Mouse (Mus musculus): ENCODE results near the gene Rap1gap2. TPM values are rescaled to one million over a fixed set of nuclear protein-coding genes. Genes with fewer than 3 reads are reported as not detected.
A peak's percentile ranks its signal among the peaks of the same experiment; 100 is the strongest.

Gene Rap1gap2
- polyA plus RNA-seq (2015; fragmentation: Nextera tagmentation; extraction: Ambion mirVana), result 13.4 and 16.9 TPM in 2 replicates

DNA sequence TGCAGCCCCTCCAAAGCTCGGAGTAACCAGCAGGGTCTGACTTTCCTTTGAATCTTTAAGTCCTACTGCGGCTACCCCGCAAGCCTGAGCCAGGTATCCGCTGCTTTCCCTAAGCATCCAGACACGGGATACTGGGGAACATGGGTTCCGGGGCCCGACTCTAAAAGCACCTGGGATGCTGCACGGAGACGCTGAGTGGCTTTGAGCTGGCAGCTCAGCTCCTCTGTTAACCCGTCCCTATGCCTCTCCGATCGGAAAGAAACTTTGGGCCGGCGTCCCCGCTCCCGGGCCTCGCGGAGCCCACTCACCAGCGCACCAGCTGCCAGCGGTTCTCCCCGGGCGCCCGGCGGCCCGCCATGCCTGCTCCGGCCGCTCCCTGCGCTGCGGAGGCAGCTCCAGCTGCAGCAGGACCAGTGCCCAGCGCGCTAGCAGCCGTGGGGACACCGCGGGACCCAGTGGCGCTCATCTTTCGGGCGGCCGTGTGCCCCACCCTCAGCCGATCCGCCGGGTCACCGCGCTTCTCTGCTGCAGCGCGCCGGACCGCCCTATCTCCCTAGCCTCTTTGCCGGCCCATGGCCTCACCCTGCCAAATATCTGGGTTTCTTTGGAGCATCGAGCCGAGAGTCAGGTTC lies at the start of gene Rap1gap2:
Gene Rap1gap2, minus strand, starts transcription at position 371 of the 632 bp plus-strand sequence.
- 2% methylated on average over 50 of the region's 50 CpGs for WGBS
- Histone ChIP-seq H3K4me3 (peak within 1 kb of the TSS; percentile 43), H3K4me2 (peak within 1 kb of the TSS; percentile 96), H3K36me3 (no peaks in the 10 kb centered on the region), H3K9ac (peak within 1 kb of the TSS; percentile 39), H3K27me3 (peaks cover 56% of the 10 kb centered on the region), H3K27ac (replicated peaks) (no peak within 1 kb of the TSS), H3K4me1 (replicated peaks) (peaks cover 9% of the 10 kb centered on the region), H3K9me3 (no peaks in the 10 kb centered on the region)
- no peak for ATAC-seq (ENCODE audit: low FRiP score, low read depth)

DNA sequence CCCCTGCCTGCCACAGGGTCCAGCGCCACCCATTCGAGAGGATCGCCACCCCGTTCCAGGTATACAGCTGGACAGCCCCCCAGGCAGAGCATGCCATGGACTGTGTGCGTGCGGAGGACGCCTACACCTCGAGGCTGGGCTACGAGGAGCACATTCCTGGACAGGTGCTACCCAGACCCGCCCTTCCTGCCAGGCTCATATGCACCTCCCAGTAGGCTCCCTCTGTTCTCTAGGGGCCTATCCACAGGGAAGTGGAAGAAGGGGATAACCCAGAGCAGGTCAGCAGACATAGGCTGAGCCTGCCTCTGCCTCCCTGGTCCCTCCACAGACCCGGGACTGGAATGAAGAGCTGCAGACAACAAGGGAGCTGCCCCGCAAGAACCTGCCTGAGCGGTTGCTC lies 49.6 kb upstream of the Rap1gap2 start:
- no peak overlapping the region for H3K4me2 ChIP-seq
- WGBS, result 97% methylated on average over 13 of the region's 13 CpGs

DNA sequence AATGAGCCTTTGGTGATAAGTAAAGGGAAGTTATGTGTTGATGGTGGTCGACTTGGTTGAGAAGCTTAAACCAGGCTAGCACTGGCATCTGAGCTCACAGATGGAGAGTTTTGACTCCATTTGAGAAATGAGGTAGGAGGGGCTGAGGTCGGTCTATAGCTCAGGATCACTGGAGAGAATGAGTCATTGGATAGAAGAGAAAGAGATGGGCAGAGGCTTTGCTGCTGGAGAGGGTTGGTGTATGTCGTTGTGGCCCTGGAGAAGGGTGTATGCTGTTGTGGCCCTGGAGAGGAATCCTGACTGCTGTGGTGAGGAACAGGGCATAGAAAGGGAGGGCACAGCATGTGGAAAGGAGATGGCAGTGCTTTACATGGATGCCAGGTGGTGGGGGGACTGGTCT lies 45.2 kb upstream of the Rap1gap2 start:
- peaks cover 28% of the 10 kb centered on the region for H3K4me1 ChIP-seq (replicated peaks)
- H3K36me3 ChIP-seq, result peaks cover 45% of the 10 kb centered on the region
- WGBS, result 87% methylated on average over 3 of the region's 3 CpGs
- no peaks in the 10 kb centered on the region for H3K9me3 ChIP-seq
- no peak overlapping the region for H3K9ac ChIP-seq
- no peak overlapping the region for H3K4me3 ChIP-seq
- H3K27ac ChIP-seq (replicated peaks), result no peak overlapping the region
- no peaks in the 10 kb centered on the region for H3K27me3 ChIP-seq
- no peak overlapping the region for H3K4me2 ChIP-seq
- no peak for ATAC-seq (ENCODE audit: low FRiP score, low read depth)

More for the DNA sequence above, 49.6 kb upstream of the Rap1gap2 start:
- H3K4me1 ChIP-seq (replicated peaks), result no peaks in the 10 kb centered on the region
- H3K9ac ChIP-seq, result no peak overlapping the region
- H3K36me3 ChIP-seq, result peaks cover 85% of the 10 kb centered on the region
- no peak for ATAC-seq (ENCODE audit: low FRiP score, low read depth)
- no peaks in the 10 kb centered on the region for H3K27me3 ChIP-seq
- no peaks in the 10 kb centered on the region for H3K9me3 ChIP-seq
- no peak overlapping the region for H3K27ac ChIP-seq (replicated peaks)
- no peak overlapping the region for H3K4me3 ChIP-seq

DNA sequence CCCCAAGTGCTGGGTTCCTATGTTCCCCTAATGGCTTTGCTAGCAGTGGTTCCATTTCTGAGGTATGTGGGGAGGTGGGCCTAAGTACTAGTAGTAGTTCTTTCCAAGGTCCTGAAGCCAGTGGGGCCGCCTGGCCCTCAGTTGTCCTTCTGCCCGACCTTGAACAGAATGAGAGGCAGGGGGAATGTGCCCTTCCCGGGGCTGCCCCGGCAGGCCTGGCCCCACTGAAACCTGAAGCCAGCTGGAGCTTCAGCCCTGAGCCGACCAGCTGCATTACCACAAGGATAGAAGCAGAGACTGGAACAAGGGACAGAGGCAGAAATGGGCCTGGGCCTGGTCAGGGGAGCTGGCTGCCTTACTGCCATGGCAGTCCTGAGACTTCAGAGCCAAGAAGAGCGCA lies 42.7 kb upstream of the Rap1gap2 start:
- peak overlapping the region; percentile 46; the same call in 1 of the 2 replicates for H3K27ac ChIP-seq (replicated peaks)
- peaks cover 21% of the 10 kb centered on the region for H3K36me3 ChIP-seq
- H3K27me3 ChIP-seq, result no peaks in the 10 kb centered on the region
- no peak overlapping the region for H3K9ac ChIP-seq
- 60% methylated on average over 6 of the region's 6 CpGs for WGBS
- H3K4me2 ChIP-seq, result no peak overlapping the region
- no peak overlapping the region for H3K4me3 ChIP-seq
- no peak for ATAC-seq (ENCODE audit: low FRiP score, low read depth)
- no peaks in the 10 kb centered on the region for H3K9me3 ChIP-seq
- H3K4me1 ChIP-seq (replicated peaks), result peaks cover 45% of the 10 kb centered on the region

DNA sequence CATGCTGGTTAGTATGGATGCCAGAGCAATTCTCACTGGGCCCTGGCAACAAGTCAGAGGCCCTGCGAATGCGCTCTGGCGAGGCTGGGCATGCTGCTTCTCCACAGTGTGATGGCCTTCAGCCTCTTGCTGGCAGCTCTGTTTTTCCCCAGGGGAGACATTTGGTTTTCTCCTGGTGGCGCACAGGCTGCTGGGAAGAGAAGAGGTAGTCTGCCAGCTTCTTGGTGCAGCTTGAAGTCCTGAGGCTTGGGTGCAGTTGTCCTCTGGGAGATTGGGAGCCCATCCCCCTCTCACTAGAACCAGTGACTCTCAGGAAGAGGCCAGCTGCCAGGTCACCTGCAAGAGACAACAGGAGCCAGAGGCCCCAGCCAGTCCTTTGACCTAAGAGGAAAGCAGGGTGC lies 42.1 kb upstream of the Rap1gap2 start:
- no peak overlapping the region for H3K4me2 ChIP-seq
- peak overlapping the region; percentile 46 for H3K27ac ChIP-seq (replicated peaks)
- ATAC-seq (ENCODE audit: low FRiP score, low read depth), result peak; percentile 16; the same call in 1 of the 2 replicates
- peaks cover 15% of the 10 kb centered on the region for H3K36me3 ChIP-seq
- peaks cover 46% of the 10 kb centered on the region for H3K4me1 ChIP-seq (replicated peaks)
- no peak overlapping the region for H3K4me3 ChIP-seq
- no peaks in the 10 kb centered on the region for H3K27me3 ChIP-seq
- 33% methylated on average over 4 of the region's 4 CpGs for WGBS
- no peaks in the 10 kb centered on the region for H3K9me3 ChIP-seq
- no peak overlapping the region for H3K9ac ChIP-seq

DNA sequence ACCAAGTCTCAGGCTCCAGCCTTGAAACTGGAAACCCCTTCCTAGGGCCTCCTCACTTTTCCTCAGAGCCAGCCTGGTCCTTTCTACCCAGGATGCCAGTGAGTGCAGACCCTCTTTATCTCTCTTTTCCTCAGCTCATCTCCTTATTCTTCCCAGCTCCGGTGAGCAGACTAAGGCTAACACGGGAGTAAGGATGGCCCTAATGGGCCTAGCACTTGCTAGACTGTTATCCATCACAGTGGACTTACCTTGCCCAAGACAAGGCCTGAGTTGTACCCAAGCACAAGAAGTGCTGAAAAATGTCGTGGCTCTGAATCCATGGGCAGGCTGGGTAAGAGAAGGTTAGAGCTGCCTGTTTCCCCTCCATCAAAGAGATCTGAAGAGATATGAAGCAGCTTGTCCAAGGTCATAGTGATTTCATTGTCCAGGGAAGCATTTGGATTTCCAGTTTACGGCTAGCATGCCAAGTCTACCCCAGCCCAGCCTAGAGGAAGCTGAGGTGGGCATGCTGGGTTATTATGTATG lies 39.9 kb upstream of the Rap1gap2 start:
- Histone ChIP-seq H3K4me3 (peak overlapping the region; percentile 92), H3K27ac (replicated peaks) (0 out of 2 replicates have a peak overlapping the region, but pooled peaks have one; percentile 73), H3K9me3 (no peaks in the 10 kb centered on the region), H3K4me1 (replicated peaks) (peaks cover 46% of the 10 kb centered on the region), H3K36me3 (no peaks in the 10 kb centered on the region), H3K4me2 (peak overlapping the region; percentile 96), H3K9ac (peak overlapping the region; percentile 64), H3K27me3 (no peaks in the 10 kb centered on the region)
- WGBS, result 57% methylated on average over 4 of the region's 4 CpGs
- ATAC-seq (ENCODE audit: low FRiP score, low read depth), result no peak

DNA sequence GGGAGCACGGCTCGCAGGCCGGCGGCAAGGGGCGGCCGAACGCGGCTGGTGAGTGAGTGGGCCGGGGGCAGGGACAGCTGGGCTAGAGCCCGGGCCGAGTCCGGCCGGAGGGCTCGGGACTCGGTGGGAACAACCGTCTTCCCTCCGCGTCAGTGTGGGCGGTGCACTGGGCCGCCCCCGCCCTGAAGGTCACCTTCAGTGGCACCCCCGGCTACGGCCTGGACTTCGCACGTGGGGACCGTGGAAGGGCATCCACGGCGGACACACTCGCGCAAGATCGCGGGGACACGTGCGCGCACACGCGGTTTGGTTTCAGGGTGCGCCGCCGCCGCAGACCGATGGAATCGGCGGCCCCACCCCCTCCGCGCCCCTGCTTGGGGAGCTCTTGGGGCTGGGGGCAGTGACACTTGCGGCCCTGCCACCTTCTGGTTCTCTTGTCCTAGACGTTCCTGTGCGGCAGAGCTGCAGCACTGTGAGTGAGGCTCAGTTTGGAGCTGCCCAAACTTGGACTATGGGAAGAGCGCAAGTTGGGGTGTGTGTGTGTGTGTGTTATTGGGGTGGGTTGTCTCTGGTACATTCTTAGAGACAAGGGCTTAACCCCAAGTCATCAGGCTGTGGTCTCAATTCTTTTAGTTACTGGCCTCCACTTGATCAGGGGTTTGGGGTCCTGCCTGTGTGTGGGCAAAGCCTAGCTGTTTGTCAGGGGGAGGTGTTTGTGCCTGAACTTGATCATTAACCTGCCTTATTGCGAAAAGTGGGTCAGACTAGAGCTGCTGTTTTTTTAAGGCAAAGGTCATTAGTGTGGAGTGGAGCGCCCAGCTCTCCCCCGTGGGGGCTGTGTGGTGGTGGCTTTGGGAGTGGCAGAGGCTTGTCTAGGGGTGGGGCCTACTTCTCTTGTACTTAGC lies 39.2 kb upstream of the Rap1gap2 start:
- Histone ChIP-seq H3K36me3 (no peaks in the 10 kb centered on the region), H3K27ac (replicated peaks) (peak overlapping the region; percentile 73), H3K9me3 (no peaks in the 10 kb centered on the region), H3K4me2 (peak overlapping the region; percentile 96), H3K9ac (peak overlapping the region; percentile 64), H3K4me3 (peak overlapping the region; percentile 92), H3K4me1 (replicated peaks) (peaks cover 46% of the 10 kb centered on the region), H3K27me3 (no peaks in the 10 kb centered on the region)
- peak; percentile 62 for ATAC-seq (ENCODE audit: low FRiP score, low read depth)
- WGBS, result 2% methylated on average over 50 of the region's 53 CpGs

DNA sequence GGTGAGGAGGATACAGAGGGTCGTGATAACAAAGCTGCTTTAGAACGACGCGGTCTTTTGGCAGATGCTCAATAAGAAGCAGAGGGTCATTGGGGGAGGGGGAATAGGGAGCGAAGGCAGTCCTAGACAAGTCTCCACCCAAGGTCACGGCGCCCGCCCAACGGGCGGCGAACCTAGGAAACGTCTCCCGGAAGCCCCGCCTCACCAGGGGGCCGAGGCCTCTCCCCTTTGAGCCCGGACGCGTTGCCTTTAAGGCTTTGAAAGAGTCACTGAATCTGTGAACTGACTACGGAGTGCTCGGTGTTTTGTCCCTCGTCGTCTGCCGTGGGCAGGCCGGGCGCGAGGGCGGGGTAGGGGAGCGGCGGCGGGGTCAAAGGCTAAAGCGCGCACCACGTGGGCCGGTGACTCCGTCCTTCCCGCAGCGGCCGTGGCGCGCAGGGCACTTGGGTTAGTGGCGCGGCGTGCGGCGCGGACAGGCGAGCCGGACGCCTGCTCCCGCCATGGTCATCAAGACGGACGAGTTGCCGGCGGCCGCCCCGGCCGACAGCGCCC lies 38.5 kb upstream of the Rap1gap2 start, which contains the start of gene Cluh:
Gene Cluh, plus strand, starts transcription at position 401 of the 552 bp plus-strand sequence.
- Histone ChIP-seq H3K9ac (peak within 1 kb of the TSS; percentile 64), H3K27ac (replicated peaks) (peak within 1 kb of the TSS; percentile 73), H3K4me1 (replicated peaks) (peaks cover 46% of the 10 kb centered on the region), H3K9me3 (no peaks in the 10 kb centered on the region), H3K36me3 (no peaks in the 10 kb centered on the region), H3K27me3 (no peaks in the 10 kb centered on the region), H3K4me3 (peak within 1 kb of the TSS; percentile 92), H3K4me2 (peak within 1 kb of the TSS; percentile 96)
- WGBS, result under 1% methylated on average over 58 of the region's 58 CpGs
- peak; percentile 88 for ATAC-seq (ENCODE audit: low FRiP score, low read depth)

DNA sequence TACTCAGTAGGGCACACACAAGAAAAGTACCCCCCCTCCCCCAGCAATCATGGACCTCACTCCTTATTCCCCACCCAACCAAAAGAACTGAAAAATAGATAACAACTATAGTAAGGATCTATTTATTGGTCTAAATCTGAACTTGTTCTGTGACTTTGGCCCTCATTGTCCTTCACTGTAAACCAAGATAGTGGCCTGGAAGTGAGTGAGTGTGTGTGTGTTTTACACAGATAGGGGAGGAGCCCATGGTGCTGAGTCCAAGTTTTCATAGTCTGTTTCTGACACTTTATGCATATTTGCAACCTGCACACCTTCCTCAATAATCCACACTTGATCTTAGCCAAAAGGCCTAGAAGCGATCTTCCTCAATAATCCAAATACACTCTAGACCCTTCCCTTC lies 38.0 kb upstream of the Rap1gap2 start:
- H3K36me3 ChIP-seq, result no peaks in the 10 kb centered on the region
- peak overlapping the region; percentile 64 for H3K9ac ChIP-seq
- H3K4me3 ChIP-seq, result peak overlapping the region; percentile 92
- peaks cover 45% of the 10 kb centered on the region for H3K4me1 ChIP-seq (replicated peaks)
- 8% methylated on average over 1 of the region's 1 CpGs for WGBS
- peak overlapping the region; percentile 73 for H3K27ac ChIP-seq (replicated peaks)
- no peaks in the 10 kb centered on the region for H3K27me3 ChIP-seq
- ATAC-seq (ENCODE audit: low FRiP score, low read depth), result peak; percentile 23; the same call in 1 of the 2 replicates
- no peaks in the 10 kb centered on the region for H3K9me3 ChIP-seq
- H3K4me2 ChIP-seq, result peak overlapping the region; percentile 96

DNA sequence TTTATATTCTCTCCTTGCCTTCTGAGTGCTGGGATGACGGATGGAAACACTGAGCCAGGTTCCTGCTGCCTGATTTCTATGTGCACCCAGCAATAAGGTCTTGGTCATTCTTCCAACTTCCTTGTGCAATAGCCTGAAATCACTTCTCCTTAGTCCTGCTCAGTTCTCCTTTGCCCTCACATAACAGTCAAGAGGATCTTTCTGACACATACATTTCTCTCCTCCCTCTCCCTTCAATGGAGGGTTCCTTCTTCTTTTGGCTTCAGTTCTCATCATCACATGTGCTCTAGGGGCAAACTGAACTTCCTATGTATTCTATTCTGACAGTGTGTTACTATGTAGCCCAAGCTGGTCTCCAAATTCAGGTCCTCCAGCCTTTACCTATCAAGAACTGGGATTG lies 37.3 kb upstream of the Rap1gap2 start:
- no peaks in the 10 kb centered on the region for H3K27me3 ChIP-seq
- no peak overlapping the region for H3K27ac ChIP-seq (replicated peaks)
- H3K9ac ChIP-seq, result no peak overlapping the region
- H3K4me1 ChIP-seq (replicated peaks), result peaks cover 38% of the 10 kb centered on the region
- no peak for ATAC-seq (ENCODE audit: low FRiP score, low read depth)
- H3K36me3 ChIP-seq, result no peaks in the 10 kb centered on the region
- H3K4me2 ChIP-seq, result no peak overlapping the region
- 88% methylated on average over 1 of the region's 1 CpGs for WGBS
- no peak overlapping the region for H3K4me3 ChIP-seq
- H3K9me3 ChIP-seq, result no peaks in the 10 kb centered on the region

DNA sequence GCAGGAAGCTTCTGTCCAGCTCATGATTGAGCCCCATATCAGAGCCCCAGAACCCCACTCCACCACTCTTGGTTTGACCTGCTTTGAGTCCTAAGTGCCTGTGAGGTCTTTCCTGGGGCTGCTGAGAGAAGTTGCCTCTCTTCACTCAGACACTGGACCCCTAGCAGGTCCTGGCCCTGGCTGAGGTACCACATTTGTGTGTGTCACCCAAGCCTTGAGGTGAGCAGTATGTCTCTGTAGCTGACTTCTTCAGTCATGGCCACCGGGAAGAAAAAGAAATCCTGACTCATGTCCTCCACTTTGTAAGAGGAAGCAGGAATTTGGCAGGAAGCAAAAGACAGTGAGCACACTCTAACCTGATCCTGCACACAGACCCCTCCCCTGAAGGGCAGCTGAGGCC lies 28.9 kb upstream of the Rap1gap2 start:
- H3K9me3 ChIP-seq, result no peaks in the 10 kb centered on the region
- WGBS, result 53% methylated on average over 1 of the region's 1 CpGs
- no peak overlapping the region for H3K4me2 ChIP-seq
- no peak overlapping the region for H3K9ac ChIP-seq
- H3K36me3 ChIP-seq, result no peaks in the 10 kb centered on the region
- H3K27ac ChIP-seq (replicated peaks), result no peak overlapping the region
- H3K27me3 ChIP-seq, result no peaks in the 10 kb centered on the region
- no peak for ATAC-seq (ENCODE audit: low FRiP score, low read depth)
- H3K4me3 ChIP-seq, result no peak overlapping the region
- peaks cover 22% of the 10 kb centered on the region for H3K4me1 ChIP-seq (replicated peaks)
